8 mouse cellular contexts compared by ENCODE assay signal in the genomic region with DNA sequence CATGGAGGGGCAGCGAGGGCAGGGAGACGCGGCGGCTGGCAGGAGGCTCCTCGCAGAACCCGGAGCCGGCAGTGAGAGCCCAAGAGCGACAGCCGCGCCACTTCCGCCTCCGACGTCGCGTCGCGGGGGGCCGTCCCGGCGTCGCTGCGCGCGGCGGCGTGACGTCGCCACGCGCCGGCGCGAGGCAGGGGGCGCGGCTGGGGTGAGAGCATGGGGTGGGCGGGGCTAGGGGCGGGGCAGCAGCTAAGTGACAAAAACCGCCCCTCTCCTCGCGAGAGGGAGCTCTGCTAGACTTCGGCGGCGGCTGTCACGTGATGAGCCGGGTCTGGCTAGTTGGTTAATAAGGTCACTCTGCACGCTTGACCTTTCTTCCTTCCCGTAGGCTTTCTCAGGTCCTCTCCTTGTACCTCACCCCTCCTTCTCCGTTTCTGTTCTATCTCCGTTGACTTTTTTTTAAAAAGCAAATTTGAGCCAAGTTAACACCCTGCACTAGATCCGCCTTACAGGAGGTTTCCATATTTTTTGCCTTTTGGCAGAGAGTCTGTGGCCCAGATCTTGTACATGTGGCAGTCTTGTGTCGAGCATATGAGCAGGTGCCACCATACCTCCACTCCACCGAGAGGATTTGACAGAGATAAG. TPM values are rescaled to one million over a fixed set of nuclear protein-coding genes. Genes with fewer than 3 reads are reported as not detected.
DNase-seq lines count a peak whose midpoint lies in the region; ATAC-seq lines count a peak whose summit lies in the region.

Nrbf2 (minus strand) TSS at position 130 of the 639 bp plus-strand sequence.

- peak; percentile 91 for ATAC-seq in intestine, embryonic 14.5 days (replicated peaks; ENCODE audit: low FRiP score, low TSS enrichment, low read depth)

- intact Hi-C loops in left cerebral cortex, postnatal 14 days (cut with DNase I), result no loop called here

- no peaks in the 10 kb centered on the region for H3K27me3 ChIP-seq in intestine, embryonic 14.5 days (replicated peaks; ENCODE audit: control insufficient read depth, insufficient read depth, low read length)

- peak; percentile 88 to 95 for DNase-seq in adrenal gland, adult (ENCODE audit: inconsistent age in 2 of 2, low spot score in 1 of 2)
- peak; percentile 98 for DNase-seq in embryo, embryonic 10.5 days (ENCODE audit: low spot score)
- peak; percentile 89 for DNase-seq in gastrocnemius, postnatal 25 days
- peak; percentile 91 for DNase-seq in intestine, embryonic 14.5 days (ENCODE audit: low spot score)
- DNase-seq in left cerebral cortex, postnatal 14 days (ENCODE audit: low spot score in 2 of 2), result peak; percentile 83 to 86
- peak; percentile 94 for DNase-seq in mesoderm, embryonic 11.5 days (ENCODE audit: low read depth, low spot score)
- DNase-seq in right cerebral cortex, postnatal 36 days (ENCODE audit: low spot score in 2 of 2), result peak; percentile 73 to 77
- DNase-seq in yolk sac, embryonic 10.5 days (ENCODE audit: low spot score), result peak; percentile 94

- H3K36me3 ChIP-seq in intestine, embryonic 14.5 days (ENCODE audit: control insufficient read depth, insufficient read depth, low read length), result no peaks in the 10 kb centered on the region

- H3K27ac ChIP-seq in intestine, embryonic 14.5 days (ENCODE audit: low read depth), result peak within 1 kb of the TSS; percentile 67

- H3K9me3 ChIP-seq in intestine, embryonic 14.5 days (ENCODE audit: control insufficient read depth, low read length), result no peaks in the 10 kb centered on the region

- 2% methylated on average over 47 of the region's 52 CpGs for WGBS in intestine, embryonic 14.5 days

- peak within 1 kb of the TSS; percentile 90 for H3K4me2 ChIP-seq in intestine, embryonic 14.5 days (ENCODE audit: low read length)

- peak within 1 kb of the TSS; percentile 73 for H3K9ac ChIP-seq in intestine, embryonic 14.5 days (ENCODE audit: low read length)

- peak within 1 kb of the TSS; percentile 62 for H3K4me3 ChIP-seq in intestine, embryonic 14.5 days (ENCODE audit: low read depth, low read length)

- peaks cover 13% of the 10 kb centered on the region for H3K4me1 ChIP-seq in intestine, embryonic 14.5 days (replicated peaks; ENCODE audit: control insufficient read depth, insufficient read depth, low read length)

RNA-seq across cellular contexts. Expression of gene Nrbf2, which starts in this region (rescaled TPM):
- 10 to 100 TPM in 1 of 2 experiments, 1 to 10 TPM in 1; 8.6 to 10.2 TPM for total RNA-seq in gastrocnemius, postnatal 25 days (2021)
- polyA plus RNA-seq in intestine, embryonic 14.5 days (2014; fragmentation: Nextera tagmentation; extraction: Ambion mirVana), result 36.0 and 39.6 TPM in 2 replicates
- total RNA-seq in left cerebral cortex, postnatal 14 days (2021), result 10 to 100 TPM; 15.7 to 16.1 TPM

Comparison
In these comparisons a context has a peak if more than half of its experiments do, and no peak if none do; other contexts are left out.
1. Peak in every context shown above with its lines: DNase-seq, ATAC-seq, H3K4me3 ChIP-seq and H3K27ac ChIP-seq.